Mouse (Mus musculus) erythroid progenitor cell, adult 5-6 weeks (primary cell): Measurements from ENCODE around the gene Abhd16b. TPM values are rescaled to one million over a fixed set of nuclear protein-coding genes. Genes with fewer than 3 reads are reported as not detected.

ENCODE experiments used
- ATAC-seq: replicated peaks from 2 replicates; pipeline ENCODE4 v1.8.0; 2016; ENCODE audit warnings: moderate number of reproducible peaks, mild to moderate bottlenecking, moderate TSS enrichment, inconsistent platforms; ENCODE audit not compliant: poor library complexity, low FRiP score, severe bottlenecking
- total RNA-seq, 2 experiments: library from RNA; stranded (forward) in 1 of 2; stranded (reverse) in 1 of 2; fragments of 150-400 nt in 1 of 2; fragments of 186-747, 209-891 nt in 1 of 2; gene quantifications; 2 replicates each; pipeline versions ENCODE4 v1.2.3 to v1.2.4; 2015 to 2017; ENCODE audit warnings: low replicate concordance in 2 of 2

The Abhd16b gene
- total RNA-seq, 2 experiments from 2014 or later = not detected

GRCm38 (mm10) chr2:181525526-181525925, 32.5 kb downstream of the Abhd16b start:
- no peak for ATAC-seq

- ATAC-seq = no peak
These were observed 36.1 kb downstream of the Abhd16b start for GRCm38 (mm10) chr2:181529076-181529475.

GRCm38 (mm10) chr2:181532589-181532988, 39.6 kb downstream of the Abhd16b start:
- ATAC-seq = no peak

GRCm38 (mm10) chr2:181536410-181536809, 43.4 kb downstream of the Abhd16b start:
- ATAC-seq = no peak

- ATAC-seq = no peak; the same call in 1 of the 2 replicates
These were observed 44.5 kb downstream of the Abhd16b start for GRCm38 (mm10) chr2:181537444-181538047.

- no peak for ATAC-seq
These were observed 48.9 kb downstream of the Abhd16b start for GRCm38 (mm10) chr2:181541761-181542380.

Other genes starting within 250 kb of the Abhd16b start
- 33.1 and 57.3 TPM in 2 replicates for gene Gmeb2, start 205.2 kb upstream of the Abhd16b start, total RNA-seq (2015; ENCODE audit: low replicate concordance)
- 29.0 and 55.1 TPM in 2 replicates for gene Gmeb2, start 205.2 kb upstream of the Abhd16b start, total RNA-seq (2017; ENCODE audit: low replicate concordance)
- gene Stmn3, start 178.7 kb upstream of the Abhd16b start, total RNA-seq (2015; ENCODE audit: low replicate concordance) = not detected in 2 replicates
- not detected in 2 replicates for gene Stmn3, start 178.7 kb upstream of the Abhd16b start, total RNA-seq (2017; ENCODE audit: low replicate concordance)
- 63.3 and 80.4 TPM in 2 replicates for gene Rtel1, start 173.5 kb upstream of the Abhd16b start, total RNA-seq (2015; ENCODE audit: low replicate concordance)
- 52.0 and 60.7 TPM in 2 replicates for gene Rtel1, start 173.5 kb upstream of the Abhd16b start, total RNA-seq (2017; ENCODE audit: low replicate concordance)
- 2.9 and 10.1 TPM in 2 replicates for gene Zgpat, start 128.3 kb upstream of the Abhd16b start, total RNA-seq (2015; ENCODE audit: low replicate concordance)
- gene Zgpat, start 128.3 kb upstream of the Abhd16b start, total RNA-seq (2017; ENCODE audit: low replicate concordance) = 11.2 and 15.4 TPM in 2 replicates
- 5.4 and 14.3 TPM in 2 replicates for gene Arfrp1, start 127.8 kb upstream of the Abhd16b start, total RNA-seq (2015; ENCODE audit: low replicate concordance)
- gene Arfrp1, start 127.8 kb upstream of the Abhd16b start, total RNA-seq (2017; ENCODE audit: low replicate concordance) = 9.0 and 10.8 TPM in 2 replicates
- gene Lime1, start 113.1 kb upstream of the Abhd16b start, total RNA-seq (2015; ENCODE audit: low replicate concordance) = 4.6 and 37.5 TPM in 2 replicates
- gene Lime1, start 113.1 kb upstream of the Abhd16b start, total RNA-seq (2017; ENCODE audit: low replicate concordance) = 11.7 and 13.2 TPM in 2 replicates
- 12.2 and 12.3 TPM in 2 replicates for gene Zbtb46, start 33.8 kb upstream of the Abhd16b start, total RNA-seq (2015; ENCODE audit: low replicate concordance)
- 7.5 and 15.5 TPM in 2 replicates for gene Zbtb46, start 33.8 kb upstream of the Abhd16b start, total RNA-seq (2017; ENCODE audit: low replicate concordance)
- 19.8 and 23.5 TPM in 2 replicates for gene Tpd52l2, start 3.9 kb downstream of the Abhd16b start, total RNA-seq (2015; ENCODE audit: low replicate concordance)
- gene Tpd52l2, start 3.9 kb downstream of the Abhd16b start, total RNA-seq (2017; ENCODE audit: low replicate concordance) = 45.3 and 90.6 TPM in 2 replicates
- 14.1 and 25.2 TPM in 2 replicates for gene Dnajc5, start 27.3 kb downstream of the Abhd16b start, total RNA-seq (2015; ENCODE audit: low replicate concordance)
- 21.4 and 23.3 TPM in 2 replicates for gene Dnajc5, start 27.3 kb downstream of the Abhd16b start, total RNA-seq (2017; ENCODE audit: low replicate concordance)
- gene Uckl1, start 91.7 kb downstream of the Abhd16b start, total RNA-seq (2015; ENCODE audit: low replicate concordance) = 26.4 and 37.1 TPM in 2 replicates
- gene Uckl1, start 91.7 kb downstream of the Abhd16b start, total RNA-seq (2017; ENCODE audit: low replicate concordance) = 15.2 and 30.2 TPM in 2 replicates
- gene Prpf6, start 98.7 kb downstream of the Abhd16b start, total RNA-seq (2015; ENCODE audit: low replicate concordance) = 11.7 and 13.0 TPM in 2 replicates
- 28.1 and 33.1 TPM in 2 replicates for gene Prpf6, start 98.7 kb downstream of the Abhd16b start, total RNA-seq (2017; ENCODE audit: low replicate concordance)
- 2.5 and 14.8 TPM in 2 replicates for gene Zfp512b, start 99.6 kb downstream of the Abhd16b start, total RNA-seq (2015; ENCODE audit: low replicate concordance)
- gene Zfp512b, start 99.6 kb downstream of the Abhd16b start, total RNA-seq (2017; ENCODE audit: low replicate concordance) = 0.39 and 4.2 TPM in 2 replicates
- gene Samd10, start 106.0 kb downstream of the Abhd16b start, total RNA-seq (2015; ENCODE audit: low replicate concordance) = 4.0 TPM in 1 of 2 replicates, not detected in the other
- 0.08 and 0.77 TPM in 2 replicates for gene Samd10, start 106.0 kb downstream of the Abhd16b start, total RNA-seq (2017; ENCODE audit: low replicate concordance)
- gene Gm29797, start 163.8 kb downstream of the Abhd16b start, total RNA-seq (2015; ENCODE audit: low replicate concordance) = not detected in 2 replicates
- not detected in 2 replicates for gene Gm29797, start 163.8 kb downstream of the Abhd16b start, total RNA-seq (2017; ENCODE audit: low replicate concordance)
- gene Sox18, start 178.4 kb downstream of the Abhd16b start, total RNA-seq (2015; ENCODE audit: low replicate concordance) = not detected in 2 replicates
- not detected in 2 replicates for gene Sox18, start 178.4 kb downstream of the Abhd16b start, total RNA-seq (2017; ENCODE audit: low replicate concordance)
- gene Tcea2, start 187.1 kb downstream of the Abhd16b start, total RNA-seq (2015; ENCODE audit: low replicate concordance) = 2.2 TPM in 1 of 2 replicates, not detected in the other
- gene Tcea2, start 187.1 kb downstream of the Abhd16b start, total RNA-seq (2017; ENCODE audit: low replicate concordance) = 1.9 TPM in 1 of 2 replicates, not detected in the other
- 84.0 and 98.9 TPM in 2 replicates for gene Rgs19, start 200.8 kb downstream of the Abhd16b start, total RNA-seq (2015; ENCODE audit: low replicate concordance)
- gene Rgs19, start 200.8 kb downstream of the Abhd16b start, total RNA-seq (2017; ENCODE audit: low replicate concordance) = 17.1 and 33.1 TPM in 2 replicates
- not detected in 2 replicates for gene Lkaaear1, start 205.2 kb downstream of the Abhd16b start, total RNA-seq (2015; ENCODE audit: low replicate concordance)
- not detected in 2 replicates for gene Lkaaear1, start 205.2 kb downstream of the Abhd16b start, total RNA-seq (2017; ENCODE audit: low replicate concordance)
- not detected in 2 replicates for gene Oprl1, start 221.8 kb downstream of the Abhd16b start, total RNA-seq (2015; ENCODE audit: low replicate concordance)
- not detected in 2 replicates for gene Oprl1, start 221.8 kb downstream of the Abhd16b start, total RNA-seq (2017; ENCODE audit: low replicate concordance)